Mouse (Mus musculus): Measurements from ENCODE around the gene Slc39a1.
"Not testable (repeated sequence)": the region's sequence is repeated elsewhere in the genome, so short reads cannot be mapped to it uniquely, and the experiment has no call there.

The Slc39a1 gene

DNA sequence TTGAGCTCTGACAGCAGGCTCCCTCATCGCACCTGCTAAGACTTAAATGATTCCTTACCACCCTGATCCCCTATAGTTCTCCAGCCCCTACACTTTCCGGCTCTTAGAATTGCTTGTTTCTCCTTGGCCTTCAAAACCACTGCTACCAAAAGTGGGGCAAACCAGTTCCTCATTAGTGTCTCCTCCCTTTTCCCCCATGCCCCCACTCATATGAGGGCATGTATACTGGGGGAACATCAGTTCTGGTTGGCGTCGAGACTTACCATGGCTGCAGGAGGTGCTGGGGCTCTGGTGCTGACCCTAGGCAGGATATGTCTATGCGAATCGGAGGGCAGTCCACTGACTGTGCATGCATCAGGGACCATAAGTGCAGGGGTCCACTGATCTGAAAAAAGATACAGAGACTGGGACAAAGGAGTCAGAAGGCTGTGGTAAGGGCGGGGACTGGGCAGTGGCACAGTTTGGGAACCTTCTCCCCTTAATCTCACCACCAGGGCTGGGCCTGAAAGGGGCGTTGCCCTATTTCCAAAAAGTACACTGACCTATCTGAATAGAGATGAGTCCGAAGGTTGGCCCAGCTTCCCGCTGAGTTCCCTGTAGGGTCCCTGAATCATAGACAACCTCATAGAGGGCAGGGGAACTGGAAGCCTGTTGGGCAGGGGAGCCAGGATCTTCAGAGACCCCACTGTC is 6.2 kb upstream of the Slc39a1 start:
- DNase-seq (ENCODE audit: low spot score in 2 of 2), result no peak

DNA sequence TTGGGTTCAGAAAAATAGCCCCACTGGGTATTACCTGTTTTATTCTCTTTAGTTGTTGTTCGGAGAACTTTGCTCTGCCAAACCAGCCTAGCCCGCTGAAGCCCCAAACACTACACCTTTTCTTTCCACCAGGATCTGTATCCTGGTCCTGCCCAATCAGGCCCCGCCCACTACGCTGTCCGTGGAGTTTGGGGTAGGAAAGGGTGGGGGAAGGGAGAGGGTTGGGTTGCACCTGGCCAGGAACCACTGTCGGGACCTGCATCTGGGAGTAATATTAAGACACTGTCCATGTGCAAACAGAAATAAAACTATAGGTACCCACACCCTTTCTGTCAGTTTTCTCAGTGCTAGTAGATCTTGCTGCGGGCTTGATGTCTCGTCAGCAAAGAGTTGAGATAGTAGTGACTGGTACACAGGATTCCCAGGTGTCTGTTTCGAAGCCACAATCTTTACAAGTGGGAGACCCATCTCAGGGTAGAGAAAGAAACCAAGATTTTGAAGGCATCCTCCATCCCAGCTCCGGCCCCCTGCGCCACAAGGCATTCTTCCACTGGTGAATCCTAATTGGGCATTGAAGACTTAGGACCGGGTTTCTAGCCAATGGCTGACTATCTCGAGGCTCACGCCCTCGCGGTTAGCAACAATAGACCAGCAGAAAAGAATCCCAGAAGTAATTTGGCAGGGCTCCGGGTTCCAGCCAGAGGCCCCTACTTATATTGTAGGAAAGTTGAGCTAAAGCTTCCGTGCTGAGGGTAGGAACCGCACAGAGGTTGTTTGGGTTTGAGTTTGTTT is 4.8 kb upstream of the Slc39a1 start, which contains the start of gene Creb3l4:
TSS of gene Creb3l4 (minus strand) at position 529 of the 792 bp plus-strand sequence.
- no peak for DNase-seq (ENCODE audit: low spot score in 2 of 2)

DNA sequence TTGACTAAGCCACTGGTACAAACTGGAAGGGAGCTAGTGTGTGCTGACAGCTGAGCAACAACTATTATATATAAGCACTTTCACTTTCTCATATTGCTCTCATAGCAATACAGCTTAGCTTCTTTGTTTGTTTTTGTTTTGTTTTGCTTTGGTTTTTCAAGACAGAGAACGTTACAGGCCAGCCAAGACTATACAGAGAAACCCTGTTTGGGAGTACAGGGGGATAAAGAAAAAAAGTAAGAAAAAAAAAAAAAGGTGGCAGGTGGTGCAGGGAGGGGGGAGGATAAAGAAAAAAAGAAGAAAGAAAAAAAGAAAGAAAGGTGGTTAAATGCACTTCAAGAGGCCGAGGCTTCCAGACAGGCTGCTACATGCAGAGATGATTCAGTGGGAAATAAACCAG is 2.6 kb upstream of the Slc39a1 start:
- DNase-seq (ENCODE audit: low spot score in 2 of 2), result no peak

DNA sequence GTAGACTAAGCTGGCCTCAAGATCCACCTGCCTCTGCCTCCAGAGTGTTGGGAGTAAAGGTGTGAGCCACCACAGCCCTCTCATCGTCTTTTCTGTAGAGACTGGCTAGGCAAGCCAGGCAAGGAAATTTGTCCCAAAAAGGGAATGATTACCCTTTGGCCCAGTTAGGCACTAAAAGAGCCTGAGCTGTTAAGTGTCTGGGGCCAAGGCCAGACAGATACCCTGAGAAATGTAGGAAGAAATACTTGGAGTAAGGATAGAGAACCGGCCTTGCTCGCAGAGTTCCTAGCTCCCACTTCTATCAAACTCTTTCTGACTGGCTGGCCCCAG is 377 bp upstream of the Slc39a1 start:
- DNase-seq (ENCODE audit: low spot score in 2 of 2), result no peak

DNA sequence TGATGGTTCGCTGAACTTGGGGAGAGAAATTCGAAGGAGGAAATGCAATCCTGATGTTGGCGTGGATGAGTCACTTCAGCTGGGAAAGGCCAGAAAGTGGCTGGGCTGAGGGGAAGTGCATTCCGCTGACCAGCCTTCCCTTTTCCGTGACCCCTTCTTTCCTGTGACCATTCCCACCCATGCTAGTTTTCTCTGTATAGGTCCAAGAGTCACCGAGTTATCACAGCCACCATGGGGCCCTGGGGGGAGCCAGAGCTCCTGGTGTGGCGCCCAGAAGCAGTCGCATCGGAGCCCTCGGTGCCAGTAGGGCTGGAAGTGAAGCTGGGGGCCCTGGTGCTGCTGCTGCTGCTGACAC is 751 bp downstream of the Slc39a1 start:
- DNase-seq (ENCODE audit: low spot score in 2 of 2), result no peak

DNA sequence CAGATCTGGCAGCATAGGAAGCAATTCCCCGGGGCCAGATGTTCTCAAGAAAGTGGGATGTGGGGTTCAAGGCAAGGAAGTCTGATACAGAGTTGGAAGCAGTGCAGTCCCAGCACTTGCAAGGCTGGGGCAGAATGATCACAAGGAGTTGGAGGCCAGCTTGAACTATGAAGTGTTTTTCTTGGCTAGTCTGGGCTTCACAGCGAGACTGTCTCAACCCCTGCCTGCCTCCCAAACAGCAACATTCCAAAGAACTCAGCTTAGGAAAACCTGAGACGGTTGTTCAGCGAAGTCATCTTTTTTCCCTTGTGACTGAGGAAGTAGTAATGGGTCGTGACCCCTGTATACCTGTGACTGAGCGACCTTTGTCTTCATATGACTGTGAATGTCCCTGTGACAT is 2.8 kb downstream of the Slc39a1 start:
- no peak for DNase-seq (ENCODE audit: low spot score in 2 of 2)

DNA sequence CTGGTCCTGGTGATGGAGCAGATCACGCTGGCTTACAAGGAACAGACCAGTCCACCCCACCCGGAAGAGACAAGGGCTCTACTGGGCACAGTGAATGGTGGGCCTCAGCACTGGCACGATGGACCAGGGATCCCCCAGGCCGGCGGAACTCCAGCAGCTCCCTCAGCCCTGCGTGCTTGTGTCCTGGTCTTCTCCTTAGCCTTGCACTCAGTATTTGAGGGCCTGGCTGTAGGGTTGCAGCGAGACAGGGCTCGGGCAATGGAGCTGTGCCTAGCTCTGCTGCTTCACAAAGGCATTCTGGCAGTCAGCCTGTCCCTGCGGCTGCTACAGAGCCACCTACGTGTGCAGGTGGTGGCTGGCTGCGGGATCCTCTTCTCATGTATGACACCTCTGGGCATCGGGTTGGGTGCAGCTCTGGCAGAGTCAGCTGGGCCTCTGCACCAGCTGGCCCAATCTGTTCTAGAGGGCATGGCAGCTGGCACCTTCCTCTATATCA is 3.8 kb downstream of the Slc39a1 start:
- DNase-seq (ENCODE audit: low spot score in 2 of 2), result not testable (repeated sequence)

DNA sequence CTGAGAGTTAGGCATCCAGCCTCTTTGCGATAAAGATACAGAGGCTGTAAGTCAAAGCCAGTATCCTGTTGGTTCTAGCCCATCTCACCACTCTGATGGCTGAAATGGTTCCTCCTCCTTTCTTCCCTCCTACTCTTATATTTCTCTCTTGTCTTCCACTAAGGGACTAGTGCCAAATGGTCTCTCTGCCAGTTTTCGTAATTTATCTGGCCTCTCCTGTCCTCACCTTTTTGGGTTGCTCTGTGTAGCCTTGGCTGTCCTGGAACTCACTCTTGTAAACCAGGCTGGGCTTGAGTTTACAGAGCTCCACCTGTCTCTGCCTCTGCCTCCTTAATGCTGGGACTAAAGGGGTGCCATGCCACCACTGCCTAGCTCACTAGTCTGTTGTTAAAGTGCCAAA is 4.7 kb downstream of the Slc39a1 start:
- not testable (repeated sequence) for DNase-seq (ENCODE audit: low spot score in 2 of 2)

DNA sequence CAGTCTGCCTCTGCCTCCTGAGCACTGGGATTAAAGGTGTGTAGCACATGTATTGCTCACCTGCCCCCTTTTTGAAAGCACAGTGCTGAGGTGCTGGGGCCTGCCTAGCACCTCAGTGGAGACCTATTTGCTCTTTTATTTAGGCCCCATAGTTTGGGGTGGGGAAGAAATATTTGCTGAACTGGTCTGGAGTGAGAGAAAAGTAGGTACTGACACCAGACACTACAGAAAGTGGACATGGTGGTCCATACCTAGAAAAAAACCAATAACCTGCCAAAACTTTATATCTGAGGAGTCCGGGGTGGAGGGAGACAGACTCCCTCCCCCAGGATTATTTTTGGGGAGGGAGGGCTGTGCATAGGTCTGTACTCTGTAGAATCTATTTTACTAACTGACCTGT is 5.2 kb downstream of the Slc39a1 start:
- DNase-seq (ENCODE audit: low spot score in 2 of 2), result not testable (repeated sequence)

DNA sequence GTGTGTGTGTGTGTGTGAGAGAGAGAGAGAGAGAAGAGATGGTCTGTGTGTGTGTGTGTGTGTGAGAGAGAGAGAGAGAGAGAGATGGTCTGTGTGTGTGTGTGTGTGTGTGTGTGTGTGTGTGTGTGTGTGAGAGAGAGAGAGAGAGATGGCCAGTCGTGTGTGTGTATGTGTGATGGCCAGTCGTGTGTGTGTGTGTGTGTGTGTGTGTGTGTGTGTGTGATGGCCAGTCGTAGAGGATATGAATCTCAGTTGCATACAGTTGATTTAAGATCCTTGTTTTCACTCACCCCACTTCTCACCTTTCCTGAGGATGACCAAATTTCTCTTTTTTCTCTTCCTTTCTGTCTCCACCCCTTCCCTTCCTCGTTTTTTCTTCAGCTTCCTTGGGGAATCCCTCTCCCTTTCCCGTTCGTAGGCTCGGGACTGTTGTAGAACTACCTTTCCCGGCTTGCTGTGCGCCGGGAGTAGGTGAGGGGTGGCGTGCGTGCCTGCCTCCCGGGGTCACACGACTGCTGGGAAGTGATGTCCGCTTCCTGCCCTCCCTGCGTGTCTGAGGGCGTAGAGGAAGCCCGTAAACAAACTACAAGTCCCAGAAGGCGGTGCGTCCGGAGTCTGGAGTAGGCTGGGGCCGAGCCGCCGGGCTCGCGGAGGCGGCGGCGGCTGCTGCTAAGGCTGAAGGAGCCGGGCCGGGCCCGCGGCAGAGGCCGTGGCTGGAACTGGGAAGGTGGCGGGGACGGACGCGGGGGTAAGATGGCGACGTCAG is 5.9 kb downstream of the Slc39a1 start, which contains the start of gene Crtc2:
TSS of gene Crtc2 (plus strand) at position 511 of the 766 bp plus-strand sequence.
- DNase-seq (ENCODE audit: low spot score in 2 of 2), result peak; percentile 90 to 96

DNA sequence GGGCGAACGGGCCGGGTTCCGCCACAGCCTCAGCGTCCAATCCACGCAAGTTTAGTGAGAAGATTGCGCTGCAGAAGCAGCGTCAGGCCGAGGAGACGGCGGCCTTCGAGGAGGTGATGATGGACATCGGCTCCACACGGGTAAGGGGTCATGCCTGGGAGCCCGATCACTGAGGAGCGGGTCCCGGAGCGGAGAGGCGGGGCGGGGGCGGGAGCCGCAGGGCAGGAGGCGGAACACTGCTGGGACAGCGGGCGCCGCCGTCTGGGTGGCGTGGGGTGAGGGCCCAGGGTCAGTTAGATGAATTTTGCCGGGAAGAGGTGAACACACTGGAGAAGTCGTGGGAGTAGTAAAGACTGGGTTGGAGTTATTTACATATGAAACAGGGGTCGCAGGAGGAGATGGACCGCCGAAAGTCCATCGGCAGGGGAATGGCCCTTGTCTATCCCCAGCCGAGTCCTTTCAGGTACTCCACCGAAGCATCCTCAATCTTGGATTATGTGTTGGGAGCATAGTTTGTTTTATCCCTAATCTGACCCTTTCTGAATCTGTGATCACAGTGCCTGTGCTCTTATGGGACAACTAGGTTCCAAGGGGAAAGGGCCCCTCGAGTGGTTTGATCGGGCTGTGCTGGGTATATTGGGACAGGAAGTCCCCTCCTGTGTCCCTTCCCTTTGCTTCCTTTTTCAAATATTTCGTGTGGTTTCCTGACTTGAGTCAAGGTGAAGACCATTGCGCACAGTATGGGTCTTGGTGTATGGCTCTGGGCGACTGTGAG is 6.6 kb downstream of the Slc39a1 start:
- no peak for DNase-seq (ENCODE audit: low spot score in 2 of 2)

DNA sequence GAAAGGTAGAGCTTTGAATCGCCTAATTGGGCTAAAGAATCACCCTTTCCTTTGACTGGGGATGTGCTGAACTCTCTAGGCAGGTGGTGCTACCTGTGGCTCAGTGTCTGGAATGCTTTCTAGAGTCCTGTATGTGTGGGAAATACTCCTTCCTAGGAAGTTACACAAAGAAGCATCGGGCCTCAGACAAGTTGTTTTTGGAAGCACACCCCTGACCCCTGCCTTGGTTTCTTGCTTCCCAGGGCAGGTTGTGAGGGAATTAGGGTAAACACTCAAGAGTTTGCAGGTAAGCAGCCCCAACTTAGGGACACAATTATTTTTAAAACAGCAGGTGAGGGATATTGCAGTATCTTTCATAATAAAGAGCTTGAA is 7.2 kb downstream of the Slc39a1 start:
- DNase-seq (ENCODE audit: low spot score in 2 of 2), result no peak

DNA sequence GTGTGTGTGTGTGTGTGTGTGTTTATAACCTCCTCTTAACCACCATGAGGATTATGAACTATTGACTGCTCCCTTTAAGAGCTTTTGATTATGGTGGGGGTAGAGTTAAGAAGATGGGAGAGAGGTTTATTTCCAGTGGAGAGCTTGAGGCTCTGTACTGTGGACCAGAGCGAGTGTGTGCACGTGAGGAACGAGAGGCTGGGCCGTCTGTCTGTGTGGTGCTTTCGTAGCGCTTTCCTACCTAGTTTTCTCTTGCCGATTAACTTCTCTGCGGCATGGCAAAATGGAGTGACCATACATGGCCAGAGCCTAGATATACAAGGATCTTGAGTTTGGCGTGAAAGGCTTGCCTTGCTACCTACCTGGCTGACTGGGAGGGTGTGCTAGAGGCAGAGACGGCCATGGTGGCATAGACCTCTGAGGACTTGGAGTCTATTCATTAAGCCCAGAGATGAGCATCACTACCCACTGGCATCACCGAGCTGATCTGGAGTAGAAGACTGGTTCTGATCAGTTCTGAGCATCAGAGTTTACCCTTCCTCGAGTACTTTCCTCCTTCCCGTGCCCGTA is 7.9 kb downstream of the Slc39a1 start:
- no peak for DNase-seq (ENCODE audit: low spot score in 2 of 2)

DNA sequence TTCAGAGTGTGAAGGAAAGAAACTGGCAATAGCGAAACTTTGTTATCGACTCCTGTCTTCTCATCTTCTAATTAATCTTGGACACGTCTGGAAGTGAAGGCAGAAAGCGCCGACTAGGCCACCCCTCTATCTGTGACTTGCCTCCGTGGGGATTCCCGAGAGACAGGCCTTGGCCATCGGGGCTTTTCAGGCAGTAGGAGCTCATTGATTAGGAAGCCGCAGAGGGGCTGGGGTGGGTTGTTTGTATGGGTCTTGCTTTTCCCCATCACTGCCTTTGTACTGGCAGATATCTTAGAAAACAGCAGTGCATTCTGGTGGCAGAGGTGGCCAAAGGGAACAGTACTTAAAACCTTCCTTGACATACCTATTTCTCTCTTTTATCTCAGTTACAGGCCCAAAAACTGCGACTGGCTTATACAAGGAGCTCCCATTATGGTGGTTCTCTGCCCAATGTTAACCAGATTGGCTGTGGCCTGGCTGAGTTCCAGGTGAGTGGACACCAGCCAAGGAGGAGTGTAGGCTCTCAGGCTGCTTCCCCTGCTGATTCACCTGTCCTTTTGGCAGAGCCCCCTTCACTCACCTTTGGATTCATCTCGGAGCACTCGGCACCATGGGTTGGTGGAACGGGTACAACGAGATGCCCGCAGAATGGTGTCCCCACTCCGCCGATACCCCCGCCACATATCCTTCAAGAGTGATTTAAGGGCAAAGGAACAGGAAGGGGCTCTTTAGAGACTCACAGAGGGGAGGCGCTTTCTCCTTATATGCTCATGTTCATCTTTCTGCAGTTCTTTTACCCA is 9.0 kb downstream of the Slc39a1 start:
- DNase-seq (ENCODE audit: low spot score in 2 of 2), result no peak

DNA sequence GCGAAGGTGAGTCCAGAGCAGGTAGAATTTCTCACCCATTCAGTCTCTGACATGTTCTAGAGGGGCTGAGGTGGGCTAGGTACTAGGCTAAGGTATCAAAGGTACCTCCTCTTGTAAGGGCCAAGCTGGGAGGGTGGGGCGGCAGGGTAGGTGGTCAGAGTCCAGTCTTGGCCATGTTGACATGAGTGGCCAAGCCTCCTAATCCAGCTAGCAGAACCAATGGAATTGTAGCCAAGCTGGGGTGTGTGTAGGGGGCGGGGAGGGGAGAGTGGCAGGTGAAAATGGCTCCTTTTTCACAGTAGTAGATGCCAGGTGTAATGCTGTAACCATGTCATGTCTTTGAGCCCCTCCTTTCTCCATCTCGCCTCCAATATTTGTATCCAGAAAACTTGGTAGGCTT is 10.5 kb downstream of the Slc39a1 start:
- no peak for DNase-seq (ENCODE audit: low spot score in 2 of 2)

DNA sequence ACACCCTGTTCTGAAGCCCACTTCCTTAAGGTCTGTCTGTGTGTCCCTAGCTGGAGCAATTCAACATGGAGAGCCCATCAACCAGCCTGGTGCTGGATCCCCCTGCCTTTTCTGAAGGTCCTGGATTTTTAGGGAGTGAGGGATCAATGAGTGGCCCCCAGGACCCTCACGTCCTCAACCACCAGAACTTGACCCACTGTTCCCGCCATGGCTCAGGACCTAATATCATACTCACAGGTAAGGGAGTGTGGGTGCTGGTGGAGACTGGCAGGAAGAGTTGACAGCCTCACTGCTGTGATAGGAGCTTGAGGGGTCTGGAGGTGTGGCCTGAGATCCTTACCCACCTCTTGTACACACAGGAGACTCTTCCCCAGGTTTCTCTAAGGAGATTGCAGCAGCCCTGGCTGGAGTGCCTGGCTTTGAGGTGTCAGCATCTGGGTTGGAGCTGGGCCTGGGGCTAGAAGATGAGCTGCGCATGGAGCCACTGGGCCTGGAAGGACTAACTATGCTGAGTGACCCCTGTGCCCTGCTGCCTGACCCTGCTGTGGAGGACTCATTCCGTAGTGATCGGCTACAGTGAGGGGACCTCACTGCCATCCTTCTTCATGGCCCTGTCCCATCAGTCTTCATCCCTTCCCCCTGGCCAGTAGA is 15.3 kb downstream of the Slc39a1 start:
- no peak for DNase-seq (ENCODE audit: low spot score in 2 of 2)

DNA sequence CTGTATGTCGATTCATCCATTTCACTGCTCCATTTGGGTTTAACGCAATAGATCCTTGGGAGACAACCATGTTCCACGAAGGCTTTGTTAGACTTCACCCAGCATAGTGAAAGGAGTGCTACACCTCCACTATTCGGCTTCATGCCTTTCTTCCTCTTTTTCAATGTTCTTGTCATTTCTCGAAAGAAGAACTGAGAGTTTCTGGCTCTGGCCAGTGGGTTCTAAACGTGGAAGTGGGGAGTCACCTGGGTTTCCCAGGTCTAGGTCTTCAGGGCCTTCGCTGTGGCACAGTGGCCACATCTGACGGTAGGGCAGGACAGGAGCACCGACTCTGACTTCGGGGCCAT is 16.7 kb downstream of the Slc39a1 start:
- no peak for DNase-seq (ENCODE audit: low spot score in 2 of 2)

DNA sequence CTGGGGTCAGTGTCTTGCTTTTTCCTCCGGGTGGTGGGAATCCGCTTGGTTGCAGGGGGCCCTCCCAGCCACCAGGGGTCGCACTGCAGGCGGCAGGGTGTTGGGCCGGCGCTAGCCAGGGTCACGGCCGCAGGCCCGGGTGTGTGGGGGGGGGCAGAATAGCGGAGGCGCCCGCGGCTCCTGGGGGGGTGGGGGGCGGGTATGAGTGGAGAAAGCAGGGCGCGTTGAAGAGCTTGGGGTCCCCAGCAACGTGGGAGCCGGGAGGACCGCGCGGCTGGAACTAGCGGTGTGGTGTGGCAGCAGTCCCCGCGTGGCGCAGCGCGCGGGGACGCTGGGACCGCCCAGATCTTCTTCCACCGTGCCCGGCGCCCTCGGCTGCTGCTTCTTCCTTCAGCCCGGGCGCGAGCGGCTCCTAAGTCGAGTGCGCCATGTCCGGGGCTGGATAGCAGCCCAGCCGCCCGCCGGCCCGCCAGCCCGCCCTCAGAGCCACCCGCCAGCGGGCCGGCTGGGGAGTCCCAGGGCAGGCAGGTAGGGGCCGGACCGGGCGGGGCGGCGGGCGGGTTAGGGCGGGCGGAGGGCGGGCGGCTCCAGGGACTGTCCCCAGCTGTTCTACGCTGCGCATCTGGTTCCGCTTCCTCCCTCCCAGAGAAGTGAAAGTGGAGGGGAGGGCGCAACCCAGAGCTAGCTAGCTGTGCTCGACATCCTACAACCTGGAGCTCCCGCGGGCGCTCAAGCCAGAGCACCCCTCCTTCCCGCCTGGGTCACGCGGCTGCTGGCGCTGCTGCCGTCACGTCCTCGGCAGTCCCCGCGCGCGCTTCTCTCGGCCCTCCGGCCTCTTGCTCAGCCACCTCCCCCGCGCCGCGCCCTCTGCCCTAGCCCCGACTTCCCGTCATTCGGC is 17.3 kb downstream of the Slc39a1 start, which contains the start of gene Dennd4b:
TSS of gene Dennd4b (plus strand) at position 152 of the 898 bp plus-strand sequence.
- peak; percentile 81 to 83 for DNase-seq (ENCODE audit: low spot score in 2 of 2)

Measured in frontal cortex, postnatal 25 days (tissue).